Mouse (Mus musculus) thymus, postnatal 25 days (tissue): ENCODE measurements around the gene Bcl10.
"Not testable (repeated sequence)": the region's sequence is repeated elsewhere in the genome, so short reads cannot be mapped to it uniquely, and the experiment has no call there.

Experiments
- DNase-seq: peaks from one replicate; pipeline ENCODE4 v3.0.0; 2022

Gene Bcl10

DNA sequence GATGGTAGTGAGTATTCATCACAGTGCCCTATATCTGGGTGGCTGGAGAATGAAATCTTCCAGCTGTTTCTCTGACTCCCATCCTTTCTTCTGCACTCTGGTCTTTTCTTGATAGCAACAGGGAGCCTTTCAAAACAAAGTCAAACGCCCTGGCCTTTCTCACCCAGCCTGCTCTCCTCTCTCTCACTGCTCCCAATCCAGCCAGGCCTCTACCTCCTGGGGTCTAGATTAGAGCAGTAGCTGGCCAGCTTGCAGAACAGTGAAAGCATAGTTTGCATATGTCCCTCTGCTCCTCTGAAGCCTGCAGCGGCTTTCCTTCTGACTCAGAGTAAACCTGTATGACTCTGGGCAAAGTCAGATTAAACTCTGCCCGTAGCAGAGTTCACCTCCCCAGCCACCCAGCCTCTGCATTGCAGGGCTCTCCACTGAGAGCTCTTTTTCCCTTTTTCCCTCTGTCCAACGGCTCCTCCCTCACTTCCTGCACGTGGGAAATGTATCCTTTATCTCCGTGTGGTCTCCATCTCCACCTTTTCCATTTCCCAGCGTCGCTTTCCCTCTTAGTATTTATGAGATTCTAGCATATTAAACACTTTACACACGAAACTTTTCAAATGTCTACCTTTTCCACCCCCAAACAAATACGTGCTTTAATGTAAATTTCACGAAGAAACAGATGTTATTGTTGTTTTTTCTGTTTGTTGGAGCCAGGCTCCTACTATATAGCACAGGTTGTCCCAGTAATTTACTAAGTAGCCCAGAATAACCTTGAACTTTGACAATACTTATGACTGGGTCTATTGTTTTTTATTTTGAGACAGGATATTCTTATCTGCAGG is at the start of gene Bcl10:
TSS of gene Bcl10 (plus strand) at position 786 of the 836 bp plus-strand sequence.
- no peak for DNase-seq

DNA sequence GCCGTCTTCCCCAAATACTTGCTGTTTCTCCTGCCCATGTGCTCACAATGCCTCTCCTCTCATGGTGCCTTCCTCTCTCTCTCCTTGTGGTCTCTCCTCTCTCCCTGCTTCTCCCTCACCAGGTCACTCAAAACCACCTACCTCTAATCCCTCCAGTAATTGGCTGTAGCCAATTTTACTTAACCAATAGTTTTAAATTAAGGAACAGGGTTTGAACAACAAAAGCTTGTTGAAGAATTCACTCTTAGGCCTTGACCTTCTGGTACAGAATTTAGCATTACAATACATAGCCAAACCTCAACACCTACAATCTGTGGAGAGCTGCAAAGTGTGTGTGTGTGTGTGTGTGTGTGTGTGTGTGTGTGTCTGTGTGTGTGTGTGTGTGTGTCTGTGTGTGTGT is 49.3 kb upstream of the Bcl10 start:
- no peak for DNase-seq

DNA sequence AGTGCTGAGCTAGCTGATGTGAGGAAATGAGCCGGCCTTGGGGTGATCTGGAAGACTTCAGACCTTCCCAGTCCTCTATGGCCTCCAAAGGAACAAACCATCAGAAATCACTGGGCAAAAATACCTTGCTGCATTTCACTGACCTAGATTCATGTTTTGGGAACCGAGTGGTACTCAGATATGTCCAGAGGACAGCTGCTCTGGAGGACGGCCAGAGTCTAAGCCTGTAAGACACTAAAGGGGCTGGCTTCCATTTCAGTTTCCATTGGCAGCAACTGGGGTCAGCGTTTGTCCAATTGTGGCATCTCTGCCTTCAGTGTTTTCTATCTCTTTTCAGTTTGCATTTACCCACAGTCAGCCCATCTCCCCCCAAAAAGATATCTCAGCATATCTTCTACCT is 48.5 kb upstream of the Bcl10 start:
- DNase-seq, result no peak

DNA sequence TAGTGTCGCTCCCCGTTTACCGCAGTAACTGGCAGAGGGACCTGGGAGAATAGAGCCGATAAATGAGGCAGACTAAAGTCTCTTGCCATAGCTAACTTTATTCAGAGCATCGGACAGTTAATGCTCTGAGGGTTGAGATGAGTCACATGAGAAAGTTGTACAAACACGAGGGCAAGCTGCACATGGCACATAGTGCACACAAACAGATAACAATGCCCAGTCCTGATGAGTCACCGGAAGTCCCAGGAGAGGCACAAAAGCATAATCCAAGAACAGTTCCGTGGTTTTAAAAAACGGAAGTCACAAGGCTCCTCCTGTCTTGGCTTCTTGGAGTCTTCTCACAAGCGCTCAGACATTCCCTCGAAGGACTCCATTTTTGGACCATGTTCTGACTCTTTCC is 46.5 kb upstream of the Bcl10 start:
- no peak for DNase-seq

DNA sequence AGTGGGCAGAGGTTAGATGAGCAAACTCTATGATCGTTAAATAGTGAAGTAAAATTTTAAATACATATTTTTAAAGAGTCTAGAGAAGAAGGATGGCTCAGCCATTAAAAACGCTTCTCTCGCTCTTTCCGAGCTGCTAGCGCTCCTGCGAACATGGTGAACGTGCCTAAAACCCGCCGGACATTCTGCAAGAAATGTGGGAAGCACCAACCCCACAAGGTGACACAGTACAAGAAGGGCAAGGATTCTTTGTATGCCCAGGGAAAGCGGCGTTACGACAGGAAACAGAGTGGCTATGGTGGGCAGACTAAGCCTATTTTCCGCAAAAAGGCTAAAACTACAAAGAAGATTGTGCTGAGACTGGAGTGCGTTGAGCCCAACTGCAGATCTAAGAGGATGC is 43.7 kb upstream of the Bcl10 start:
- DNase-seq, result not testable (repeated sequence)

DNA sequence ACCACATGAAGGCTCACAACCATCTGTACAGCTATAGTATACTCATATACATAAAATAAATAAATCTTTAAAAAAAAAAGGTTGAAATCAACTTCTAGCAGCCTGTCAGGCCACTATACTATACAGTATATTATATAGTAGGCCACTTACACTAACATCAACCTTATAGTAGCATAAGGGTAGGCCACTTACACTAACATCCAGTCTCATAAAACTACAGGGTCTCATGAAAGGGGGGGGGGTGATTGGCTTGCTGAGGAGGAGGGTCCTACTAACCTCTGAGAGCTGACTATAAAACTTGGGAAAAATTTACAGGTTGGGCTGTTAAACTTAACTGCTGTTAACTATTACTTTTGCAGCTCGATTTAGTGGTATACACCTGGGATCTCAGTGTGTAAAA is 42.3 kb upstream of the Bcl10 start:
- DNase-seq, result no peak

DNA sequence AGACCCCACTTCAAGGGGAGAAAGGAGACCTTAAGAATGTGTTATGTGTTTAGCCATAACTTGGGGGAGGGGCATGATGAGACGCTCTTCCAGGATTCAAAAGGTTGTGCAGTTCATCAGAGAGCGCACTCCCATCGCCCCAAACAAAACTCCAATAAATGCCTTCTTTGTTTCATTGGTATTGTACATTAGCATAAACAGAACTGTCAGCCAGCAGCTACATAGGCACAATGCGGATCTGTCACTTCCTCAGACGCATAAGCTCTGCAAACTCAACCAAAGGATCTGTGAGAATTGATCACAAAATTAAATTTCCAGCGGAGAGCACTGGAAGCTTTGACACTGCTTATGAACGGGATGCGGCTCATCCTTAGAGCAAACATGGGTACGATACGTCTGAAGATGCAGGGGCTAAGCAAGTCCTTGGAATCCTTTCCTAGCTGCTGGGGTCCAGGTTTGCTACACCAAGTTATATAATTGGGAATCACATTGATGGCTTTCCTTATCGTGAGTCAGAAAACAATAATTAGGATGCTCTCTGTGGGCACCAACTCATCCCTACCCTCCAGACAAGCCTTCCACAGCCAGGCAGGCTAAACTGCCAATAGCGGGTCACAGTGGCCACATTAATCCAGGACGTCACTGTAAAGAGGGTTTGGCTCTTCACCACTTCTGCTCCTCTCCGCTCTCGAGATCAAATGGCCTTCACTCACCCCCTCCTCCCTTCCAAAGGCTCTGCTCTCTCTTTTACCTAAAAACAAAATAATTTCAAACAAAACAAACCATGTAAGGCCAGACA is 40.3 kb upstream of the Bcl10 start:
- DNase-seq, result no peak

DNA sequence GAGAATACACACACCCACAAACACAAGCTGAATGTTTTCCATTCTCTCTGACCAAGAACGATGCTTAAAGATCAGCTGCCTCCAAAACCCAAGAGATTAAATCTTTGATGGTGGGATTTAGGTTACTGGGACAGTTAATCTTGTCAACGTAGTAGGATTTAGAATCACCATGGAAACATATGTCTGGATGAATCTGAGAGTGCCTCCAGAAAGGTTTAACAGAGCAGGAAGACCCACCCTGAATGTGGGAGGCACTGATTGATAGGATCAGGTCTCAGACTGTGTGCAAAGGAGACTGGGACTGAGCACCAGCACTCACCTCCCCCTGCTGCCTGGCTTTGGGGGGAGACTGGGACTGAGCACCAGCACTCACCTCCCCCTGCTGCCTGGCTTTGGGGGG is 39.4 kb upstream of the Bcl10 start:
- no peak for DNase-seq

DNA sequence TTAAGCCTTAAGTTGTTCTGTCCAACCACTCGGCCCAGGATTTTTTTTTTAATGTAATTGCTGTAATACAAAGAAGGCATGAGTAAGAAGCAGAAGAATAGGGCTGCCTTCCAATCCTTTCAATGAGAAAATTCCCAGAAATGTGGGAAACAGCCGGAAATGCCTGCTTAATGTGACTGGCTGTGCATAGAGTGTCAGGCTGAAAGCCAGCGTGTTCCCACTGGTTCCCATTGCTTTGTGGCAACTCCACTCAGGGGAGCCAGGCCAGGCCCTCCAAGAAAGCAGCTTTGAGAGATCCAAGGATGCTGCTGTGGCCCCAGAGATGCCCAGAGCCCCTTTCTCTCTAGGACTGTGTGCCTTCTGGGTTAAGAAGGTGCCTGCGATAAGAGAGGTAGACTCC is 37.2 kb upstream of the Bcl10 start:
- DNase-seq, result no peak

DNA sequence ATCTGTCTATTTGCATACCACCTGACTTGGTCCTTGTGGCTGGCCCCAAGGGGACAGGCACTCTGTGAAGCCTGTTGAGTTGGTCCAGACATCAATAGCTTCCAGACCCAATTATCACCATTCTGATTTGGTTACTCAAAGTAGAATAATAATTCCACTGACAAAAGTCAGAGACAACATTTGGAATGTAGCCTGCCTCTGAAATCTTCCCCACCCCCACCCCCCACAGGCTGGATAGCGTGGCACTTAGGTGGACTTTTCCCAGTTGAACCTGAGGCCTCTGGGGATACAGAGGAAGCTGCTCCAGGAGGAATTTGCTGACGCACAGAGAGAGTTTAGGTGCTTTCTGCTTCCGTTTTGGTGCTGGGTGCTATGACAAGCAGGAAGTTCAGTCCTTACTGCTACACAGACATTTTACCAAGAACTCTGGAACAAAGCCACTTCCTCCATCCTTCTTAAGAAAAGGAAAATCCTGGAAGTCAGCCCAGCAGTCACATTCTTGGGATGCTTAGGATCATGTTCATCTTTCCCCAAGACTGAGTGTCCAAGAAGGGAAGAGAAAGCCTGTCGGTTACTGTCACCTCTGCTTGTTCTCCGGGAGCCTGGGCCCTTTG is 36.6 kb upstream of the Bcl10 start:
- DNase-seq, result no peak

DNA sequence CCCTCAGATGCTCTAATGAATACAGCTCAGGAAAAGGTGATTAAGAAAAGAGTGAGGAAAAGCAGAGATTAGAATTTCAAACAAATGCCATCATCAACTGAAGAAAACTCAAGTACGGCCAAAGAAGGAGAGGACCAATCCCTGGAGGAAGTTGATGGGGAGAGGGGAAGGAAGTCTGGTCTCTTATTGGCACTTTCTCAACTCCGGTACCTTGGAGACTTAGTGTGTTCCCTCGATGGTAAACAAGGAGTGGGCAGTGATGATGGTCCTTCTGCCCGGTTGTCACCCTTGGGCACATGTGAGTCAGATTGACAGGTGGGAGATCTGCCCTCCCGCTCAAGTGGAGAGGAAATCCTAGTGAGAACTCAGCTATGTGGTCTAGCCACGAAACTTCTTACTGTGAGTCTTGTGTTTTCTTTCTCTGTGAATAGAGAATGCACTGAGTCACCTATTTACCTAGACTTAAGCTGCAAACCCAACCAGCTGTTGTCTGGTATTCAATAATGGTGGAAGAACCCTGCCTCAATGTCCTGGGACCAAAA is 35.1 kb upstream of the Bcl10 start:
- DNase-seq, result no peak

DNA sequence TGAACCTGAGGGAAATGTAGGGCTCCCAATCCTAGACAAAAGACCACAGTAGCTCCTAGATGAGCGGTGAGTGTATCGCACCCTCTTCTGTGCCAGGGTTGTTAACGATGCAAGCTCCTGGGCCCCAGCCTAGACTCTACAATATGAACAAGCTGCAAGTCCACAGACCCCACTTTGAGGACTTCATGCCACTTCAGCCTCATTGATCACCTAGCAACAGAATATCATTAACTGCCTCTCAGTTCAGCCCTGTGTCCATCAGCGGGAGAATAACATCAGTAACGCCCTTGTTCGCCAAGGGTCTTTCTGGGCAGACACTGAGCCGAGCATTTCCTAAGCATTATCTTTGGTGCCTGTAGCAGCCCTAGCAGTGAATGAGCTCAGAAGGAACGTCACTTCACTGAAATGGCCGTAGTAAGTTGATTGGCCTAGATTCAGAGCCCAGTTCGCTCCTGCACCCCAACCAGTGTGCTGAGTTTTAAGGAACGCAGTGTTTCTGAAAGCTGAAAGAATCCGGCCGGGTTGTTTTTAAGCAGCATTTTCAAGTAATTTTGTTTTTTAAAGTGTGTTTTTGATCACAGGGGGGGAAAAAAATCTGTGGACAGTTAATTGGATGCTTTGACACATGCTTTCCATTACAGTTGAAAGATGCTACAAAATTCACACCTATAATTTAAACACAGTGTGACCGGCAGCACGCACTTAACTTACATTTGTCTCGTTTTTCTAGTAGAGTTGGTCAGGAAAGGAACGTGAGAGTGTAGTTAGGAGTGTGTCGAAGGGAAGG is 32.1 kb upstream of the Bcl10 start:
- DNase-seq, result no peak

DNA sequence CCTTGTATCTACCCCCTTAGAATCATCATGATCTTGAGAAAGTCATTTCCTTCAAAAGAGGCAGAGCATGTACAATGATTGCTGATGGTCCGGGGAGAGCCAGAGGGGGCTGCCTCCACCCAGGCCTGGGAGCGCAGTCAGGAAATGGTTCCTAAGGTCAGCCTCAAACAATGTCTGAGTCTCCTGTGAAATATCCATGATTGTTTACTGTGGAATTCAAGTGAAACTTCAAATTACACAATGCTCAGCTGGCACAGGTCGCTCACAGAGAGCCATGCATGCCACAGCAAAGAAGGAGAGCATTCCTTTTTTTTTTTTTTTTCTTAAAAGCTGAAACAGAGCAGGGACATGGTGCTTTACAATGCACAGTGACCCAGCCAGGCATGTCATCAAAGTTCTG is 30.2 kb upstream of the Bcl10 start:
- no peak for DNase-seq

DNA sequence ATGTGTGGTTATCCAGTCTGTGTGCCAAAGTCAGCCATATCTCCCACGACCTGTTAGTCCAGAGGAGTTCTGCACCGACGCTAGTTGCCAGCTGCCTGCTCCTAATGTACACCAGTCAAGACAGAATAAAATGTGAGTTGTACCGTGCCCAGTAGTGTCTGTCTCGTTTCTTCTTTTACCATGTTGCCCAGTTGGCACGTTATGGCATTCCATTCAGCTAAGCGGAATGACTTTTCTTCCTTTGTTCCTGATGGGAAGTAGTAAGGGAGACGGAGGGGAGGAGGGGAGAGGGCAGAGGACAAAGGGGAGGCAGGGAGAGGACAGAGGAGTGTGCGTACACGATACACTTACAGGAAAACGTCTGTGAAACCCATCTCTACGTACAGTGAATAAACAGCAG is 28.5 kb upstream of the Bcl10 start:
- DNase-seq, result no peak

DNA sequence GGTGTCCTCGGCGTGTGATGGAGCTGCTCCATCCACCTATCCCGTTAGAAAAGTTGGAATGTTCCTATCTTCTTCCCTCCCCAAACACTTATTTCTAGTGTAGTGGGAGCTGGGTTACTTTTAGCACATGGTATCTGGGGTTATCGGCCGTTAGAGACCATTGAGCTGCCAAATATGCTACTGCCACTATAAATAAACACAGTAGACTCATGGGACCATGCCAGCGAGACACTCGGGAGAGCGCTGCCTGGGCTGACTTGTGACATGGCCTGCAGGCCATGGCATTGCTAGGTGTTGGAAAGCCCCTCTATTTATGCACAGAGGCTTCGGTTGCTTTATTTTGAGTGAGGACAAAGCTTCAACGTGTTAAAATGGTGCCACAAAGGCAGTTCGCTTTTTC is 24.9 kb upstream of the Bcl10 start:
- no peak for DNase-seq

DNA sequence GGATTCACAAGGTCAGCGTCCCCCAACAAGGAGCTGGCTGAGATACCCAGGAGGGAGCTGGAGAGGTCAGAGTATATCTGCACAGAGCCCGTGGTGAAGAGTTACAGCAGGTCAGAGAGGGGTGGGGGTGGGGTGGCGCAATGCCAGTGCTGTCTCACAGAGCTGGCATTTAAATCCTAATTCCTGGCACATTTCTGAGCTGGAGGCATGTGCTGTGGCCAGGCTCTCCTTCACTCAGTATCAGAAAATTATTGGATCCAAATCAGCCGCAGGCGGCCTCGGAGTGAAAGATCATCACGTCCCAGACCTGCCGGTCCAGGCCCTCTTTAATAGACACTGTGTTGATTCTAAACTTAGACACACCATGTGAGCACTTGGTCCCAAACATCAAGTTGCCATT is 22.8 kb upstream of the Bcl10 start:
- no peak for DNase-seq

DNA sequence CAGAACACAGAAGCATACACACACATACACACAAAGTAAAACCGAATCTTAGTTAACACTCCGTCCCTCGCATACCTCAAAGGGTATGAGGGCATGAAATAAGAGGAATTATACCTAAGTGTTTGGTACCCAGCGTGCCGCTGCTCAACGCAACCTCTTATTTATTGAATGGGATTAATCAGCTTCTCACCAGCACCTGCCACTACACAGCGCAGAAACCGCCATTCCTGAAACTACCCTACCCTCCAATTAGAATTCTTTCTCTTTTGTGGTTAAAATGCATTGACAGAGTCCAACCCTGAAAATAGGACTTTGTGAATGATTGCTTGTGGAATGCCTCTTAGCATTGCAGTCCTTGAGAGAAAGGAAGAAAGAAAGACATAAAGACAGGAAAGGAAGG is 19.1 kb upstream of the Bcl10 start:
- no peak for DNase-seq

DNA sequence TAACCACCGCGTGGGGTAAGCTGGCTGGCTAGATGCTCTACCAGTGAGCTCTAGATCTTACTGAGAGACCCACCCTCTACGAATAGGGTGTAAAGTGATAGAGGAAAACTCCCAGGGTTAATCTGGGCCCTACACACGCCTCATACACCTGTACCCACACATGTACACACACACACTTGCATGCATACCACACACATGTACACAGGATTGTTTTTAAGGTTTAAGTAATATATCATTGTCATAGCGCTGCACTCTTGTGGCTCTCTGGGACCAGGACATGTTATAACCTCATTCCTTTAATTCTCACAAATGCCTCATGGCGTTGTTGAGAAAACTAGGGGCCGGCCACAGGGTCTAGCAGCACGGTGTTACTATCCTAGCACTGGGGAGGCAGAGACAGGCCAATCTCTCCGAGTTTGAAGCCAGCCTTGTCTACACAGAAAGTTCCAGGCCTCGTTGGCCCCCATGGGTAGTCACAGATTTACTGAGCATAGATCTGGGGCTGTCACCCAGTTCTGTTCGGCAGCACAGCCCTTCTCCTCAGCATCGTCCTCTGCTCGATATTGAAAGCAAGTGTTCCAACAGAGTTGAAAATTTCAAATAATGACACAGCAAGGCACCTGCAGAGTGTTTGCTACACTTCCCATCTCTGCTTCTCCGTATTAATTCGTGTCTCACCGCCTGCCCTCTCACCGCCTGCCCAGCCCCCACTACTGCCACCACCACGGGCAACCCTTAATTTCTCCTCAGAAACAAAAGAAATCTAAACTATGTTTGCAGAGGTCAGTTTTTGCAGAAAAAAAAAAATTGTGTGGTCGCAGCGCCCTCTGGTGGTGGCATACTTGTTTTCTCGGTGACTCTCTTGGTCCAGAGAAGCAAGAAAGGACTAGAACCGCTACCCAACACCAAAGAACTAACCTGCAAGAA is 17.5 kb upstream of the Bcl10 start:
- DNase-seq, result peak; percentile 34

DNA sequence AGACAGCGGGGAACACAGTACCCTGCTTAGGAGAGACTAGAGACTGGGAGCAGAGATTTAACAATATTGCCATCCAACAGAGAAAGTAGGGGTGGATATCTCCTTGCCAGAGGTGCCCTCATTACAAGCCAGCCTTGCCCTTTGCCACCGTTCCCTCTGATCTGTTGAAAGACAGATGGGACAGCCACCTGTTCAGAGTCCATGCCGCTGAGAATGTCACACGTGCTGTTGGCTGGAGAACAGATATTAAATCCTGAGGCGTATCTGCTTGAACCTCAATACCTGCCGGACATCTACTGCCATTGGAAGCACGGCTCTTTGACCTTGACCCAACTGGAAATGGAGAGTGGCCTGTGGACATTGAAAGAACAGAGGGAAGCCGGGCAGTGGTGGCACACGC is 16.0 kb upstream of the Bcl10 start:
- DNase-seq, result no peak

DNA sequence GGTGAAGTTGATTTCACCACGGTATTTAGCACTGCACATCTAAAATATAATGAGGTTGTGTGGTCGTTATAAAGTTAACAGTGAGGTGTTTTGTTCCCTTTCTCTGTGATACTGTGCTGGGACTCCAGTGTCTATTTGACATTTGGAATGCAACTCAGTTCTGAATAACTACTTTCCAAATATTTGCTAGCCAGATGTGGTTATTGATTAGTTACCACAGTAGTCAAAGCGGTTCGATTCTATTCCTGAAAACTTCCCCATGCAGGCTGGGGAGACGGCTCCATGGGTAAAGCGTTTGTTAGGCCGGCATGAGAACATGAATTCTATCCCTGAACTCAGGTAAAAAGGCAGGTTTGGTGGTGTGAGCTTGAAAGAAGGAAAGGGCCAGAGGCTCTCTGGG is 10.1 kb upstream of the Bcl10 start:
- no peak for DNase-seq

DNA sequence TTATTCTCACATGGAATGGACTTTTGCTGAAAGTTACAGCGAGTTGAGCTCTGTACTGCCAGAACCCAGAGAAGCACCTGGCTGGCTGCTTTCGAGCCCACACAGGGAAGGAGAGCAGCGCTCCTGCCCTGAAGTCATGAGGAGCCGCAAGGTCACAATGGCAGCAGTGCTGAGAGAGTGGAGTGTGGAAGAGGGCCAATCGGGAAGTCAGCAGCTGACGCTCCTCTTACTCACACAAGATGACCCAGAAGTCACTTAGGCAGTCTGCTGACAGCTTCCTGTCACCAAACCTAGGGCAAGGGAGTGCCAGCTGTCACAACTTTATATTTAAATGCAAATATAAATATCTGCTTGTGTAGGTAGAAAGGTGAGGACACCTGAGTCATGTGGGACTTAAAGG is 9.3 kb upstream of the Bcl10 start:
- no peak for DNase-seq

DNA sequence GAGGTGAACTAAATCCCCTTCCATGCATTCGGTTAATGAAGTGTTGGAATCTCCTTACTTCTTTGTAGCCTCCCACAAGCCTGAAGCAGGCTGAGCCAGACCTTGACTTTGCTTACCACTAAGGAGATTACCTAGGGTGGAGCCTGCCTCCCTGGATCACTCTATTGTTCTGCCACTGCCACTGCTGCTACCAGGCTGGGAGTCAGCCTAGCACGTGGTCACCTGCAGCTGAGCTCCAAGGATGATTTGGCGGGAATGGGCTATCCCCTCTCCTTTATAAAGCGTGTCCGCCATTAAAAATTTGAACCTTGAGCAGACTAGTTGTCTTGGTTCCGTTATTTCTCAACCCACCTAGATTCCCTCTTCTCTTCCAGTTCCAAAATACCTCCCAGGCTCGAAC is 8.7 kb upstream of the Bcl10 start:
- not testable (repeated sequence) for DNase-seq
